Mouse (Mus musculus) T-cell, adult 66 days (primary cell): Measurements from ENCODE around the gene Adamts7. TPM values are rescaled to one million over a fixed set of nuclear protein-coding genes. Genes with fewer than 3 reads are reported as not detected.

Experiments used
- total RNA-seq, 2 experiments: library from RNA; stranded (reverse); gene quantifications; 3 replicates in 1 of 2; 4 replicates in 1 of 2; pipeline ENCODE4 v1.2.4; 2023

Adamts7 gene
- not detected for total RNA-seq

GRCm38 (mm10) chr9:90162926-90163748 lies at the start of gene Adamts7:
Adamts7 (plus strand) TSS chr9:90163069.

GRCm38 (mm10) chr9:90114567-90115307 lies 48.1 kb upstream of the Adamts7 start, which contains the start of gene Morf4l1:
Morf4l1 (minus strand) TSS chr9:90114774.

Other genes starting within 250 kb of the Adamts7 start
- 1 to 10 TPM; 8.0 to 8.1 TPM for gene Ctsh, start 108.9 kb upstream of the Adamts7 start, total RNA-seq
- 100 to 1,000 TPM; 356 to 423 TPM for gene Morf4l1, start 48.3 kb upstream of the Adamts7 start, total RNA-seq
- 10 to 100 TPM; 66.6 to 67.5 TPM for gene Tbc1d2b, start 107.7 kb downstream of the Adamts7 start, total RNA-seq